Mouse (Mus musculus): Measurements from ENCODE around the gene 1600015I10Rik.
A peak's percentile ranks its signal among the peaks of the same experiment; 100 is the strongest.
"Not testable (repeated sequence)": the region's sequence is repeated elsewhere in the genome, so short reads cannot be mapped to it uniquely, and the experiment has no call there.

The 1600015I10Rik gene

GRCm38 (mm10) chr6:48929595-48929994 lies at the start of gene 1600015I10Rik:
Gene 1600015I10Rik, plus strand, starts transcription at chr6:48929895.
- no peak for DNase-seq (ENCODE audit: extremely low read depth, low read depth, low spot score)

GRCm38 (mm10) chr6:48894203-48894602 lies 35.5 kb upstream of the 1600015I10Rik start:
- no peak for DNase-seq (ENCODE audit: extremely low read depth, low read depth, low spot score)

DNA sequence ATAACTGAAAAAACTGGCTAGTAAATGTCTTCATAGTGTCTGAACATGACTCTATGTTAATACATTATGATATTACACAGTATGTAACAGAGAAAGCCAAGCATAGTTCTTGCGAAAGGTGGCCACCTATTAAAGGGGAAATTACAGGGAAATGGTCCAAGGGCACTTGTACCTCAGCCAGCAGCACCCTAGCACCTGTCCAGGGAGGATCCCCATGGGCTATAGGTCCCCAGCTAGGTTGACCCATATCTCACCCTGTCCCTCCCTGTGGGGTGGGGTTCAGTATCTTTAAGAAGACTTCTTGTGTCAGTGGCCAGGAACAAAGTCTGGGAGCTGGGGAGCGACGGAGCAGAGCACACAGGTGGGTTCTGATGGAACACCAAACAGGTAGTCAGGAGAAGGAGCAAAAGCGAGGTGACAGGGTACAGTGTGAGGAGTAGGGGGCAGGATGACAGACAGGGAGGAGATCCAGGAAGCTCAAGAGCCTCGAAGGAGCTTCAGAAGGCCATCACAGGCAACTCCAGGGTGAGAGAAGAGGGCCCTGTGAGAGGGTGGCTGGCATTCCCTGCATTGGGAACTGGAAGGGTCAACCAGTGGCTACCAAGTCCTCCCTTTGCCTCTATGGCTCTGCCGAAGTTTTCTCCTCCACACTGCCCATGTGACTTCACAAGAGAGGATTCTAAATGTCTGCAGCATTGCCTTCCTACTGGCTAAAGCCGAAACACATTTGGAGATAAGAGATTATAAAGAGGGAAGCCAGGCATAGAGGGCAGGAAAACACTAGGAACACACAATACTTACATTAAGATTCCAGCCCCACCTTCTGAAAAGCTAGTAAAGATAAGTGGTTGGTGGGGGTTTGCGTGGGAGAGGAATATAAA lies 34.5 kb upstream of the 1600015I10Rik start:
- no peak for DNase-seq (ENCODE audit: extremely low read depth, low read depth, low spot score)

GRCm38 (mm10) chr6:48895941-48896340 lies 33.8 kb upstream of the 1600015I10Rik start:
- no peak for DNase-seq (ENCODE audit: extremely low read depth, low read depth, low spot score)

DNA sequence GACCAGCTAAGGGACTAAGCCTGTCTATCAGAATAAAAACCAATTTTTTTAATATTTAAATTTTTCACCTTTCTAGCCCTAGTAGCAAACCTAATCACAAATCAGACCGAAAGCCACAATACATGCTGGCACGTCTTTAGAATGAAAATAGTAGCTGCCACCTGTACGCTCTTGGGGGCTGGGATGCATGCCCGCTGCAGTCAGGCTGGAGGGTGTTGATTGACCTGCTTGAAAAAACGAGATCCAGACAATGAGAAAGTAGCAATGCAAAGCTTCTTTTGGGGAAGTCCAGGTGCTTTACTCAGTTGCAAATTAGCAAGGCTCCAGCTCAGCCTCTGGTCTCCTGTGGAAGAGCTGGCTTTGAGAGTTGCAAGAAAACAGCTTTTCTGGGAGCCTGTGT lies 32.7 kb upstream of the 1600015I10Rik start:
- no peak for DNase-seq (ENCODE audit: extremely low read depth, low read depth, low spot score)

- not testable (repeated sequence) for DNase-seq (ENCODE audit: extremely low read depth, low read depth, low spot score)
Measured at GRCm38 (mm10) chr6:48901316-48901715, 28.4 kb upstream of the 1600015I10Rik start.

DNA sequence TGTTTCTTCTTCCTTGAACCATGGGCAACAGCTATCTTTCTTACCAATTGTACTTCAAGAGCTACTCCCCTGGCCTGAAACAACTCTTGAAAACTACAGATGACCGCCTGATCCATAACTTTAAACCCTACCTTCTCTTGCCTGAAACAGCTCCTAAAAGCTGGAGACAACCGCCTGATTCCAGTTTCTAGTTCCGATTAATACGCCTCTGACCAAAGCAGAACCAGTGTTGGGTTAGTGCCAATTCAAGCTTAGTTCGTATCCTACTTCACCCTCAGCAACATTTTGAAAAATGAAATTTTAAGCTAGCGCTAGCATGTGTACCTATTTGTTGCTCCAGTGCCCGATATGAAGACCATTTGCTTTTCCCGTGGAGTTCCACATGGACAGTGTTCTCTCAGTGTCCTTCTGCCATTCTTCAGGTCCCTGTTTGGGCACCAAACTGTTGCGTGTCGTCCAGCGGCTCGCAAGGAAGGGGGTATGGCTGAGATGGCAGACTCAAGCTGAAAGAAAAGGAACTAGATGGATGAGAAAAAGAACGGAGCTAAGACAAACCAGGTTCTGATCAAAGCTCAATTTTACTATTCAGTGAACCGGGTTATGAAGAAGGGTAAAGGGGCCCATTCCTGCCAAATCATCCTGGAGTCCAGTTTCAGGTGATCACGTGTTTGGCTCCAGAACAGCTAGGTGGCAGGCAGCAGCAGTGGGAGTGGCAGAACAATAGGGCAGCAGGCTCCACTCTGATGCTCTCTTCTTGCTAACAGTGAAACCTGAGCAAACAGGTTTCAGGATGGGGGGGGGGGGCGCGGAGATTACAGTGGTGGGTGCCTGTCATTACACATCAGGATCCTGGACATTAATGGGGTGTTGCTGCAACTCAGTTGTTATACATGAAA lies 26.9 kb upstream of the 1600015I10Rik start:
- DNase-seq (ENCODE audit: extremely low read depth, low read depth, low spot score): no peak

- peak; percentile 50 for DNase-seq (ENCODE audit: extremely low read depth, low read depth, low spot score)
Measured at GRCm38 (mm10) chr6:48903437-48903836, 26.3 kb upstream of the 1600015I10Rik start.

DNA sequence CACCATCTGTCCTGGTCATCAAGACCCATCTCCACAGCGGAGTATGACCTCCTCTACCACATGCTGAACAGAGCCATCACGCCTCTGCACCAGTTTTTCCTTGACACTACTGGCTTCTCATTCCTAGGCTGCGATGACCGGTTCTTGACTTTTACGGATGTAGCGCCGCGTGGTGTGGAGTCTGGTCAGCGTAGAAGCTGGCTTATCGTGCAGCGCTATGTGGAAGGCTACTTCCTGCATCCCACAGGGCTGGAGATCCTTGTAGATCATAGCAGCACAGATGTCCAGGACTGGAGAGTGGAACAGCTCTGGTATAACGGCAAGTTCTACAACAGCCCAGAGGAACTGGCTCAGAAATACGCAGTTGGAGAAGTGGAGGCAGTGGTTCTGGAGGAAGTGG lies 24.1 kb upstream of the 1600015I10Rik start:
- no peak for DNase-seq (ENCODE audit: extremely low read depth, low read depth, low spot score)

DNA sequence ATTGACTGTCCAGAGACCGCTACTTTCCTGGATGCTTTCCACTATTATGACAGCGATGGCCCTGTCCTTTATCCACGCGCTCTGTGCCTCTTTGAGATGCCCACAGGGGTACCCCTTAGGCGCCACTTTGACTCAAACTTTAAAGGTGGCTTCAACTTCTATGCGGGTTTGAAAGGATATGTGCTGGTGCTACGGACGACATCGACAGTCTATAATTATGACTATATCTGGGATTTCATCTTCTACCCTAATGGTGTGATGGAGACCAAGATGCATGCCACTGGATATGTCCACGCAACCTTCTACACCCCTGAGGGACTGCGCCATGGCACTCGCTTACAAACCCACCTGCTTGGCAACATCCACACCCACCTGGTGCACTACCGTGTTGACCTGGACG lies 23.3 kb upstream of the 1600015I10Rik start:
- DNase-seq (ENCODE audit: extremely low read depth, low read depth, low spot score): no peak

- DNase-seq (ENCODE audit: extremely low read depth, low read depth, low spot score): no peak
Measured at GRCm38 (mm10) chr6:48909229-48909628, 20.5 kb upstream of the 1600015I10Rik start.

DNA sequence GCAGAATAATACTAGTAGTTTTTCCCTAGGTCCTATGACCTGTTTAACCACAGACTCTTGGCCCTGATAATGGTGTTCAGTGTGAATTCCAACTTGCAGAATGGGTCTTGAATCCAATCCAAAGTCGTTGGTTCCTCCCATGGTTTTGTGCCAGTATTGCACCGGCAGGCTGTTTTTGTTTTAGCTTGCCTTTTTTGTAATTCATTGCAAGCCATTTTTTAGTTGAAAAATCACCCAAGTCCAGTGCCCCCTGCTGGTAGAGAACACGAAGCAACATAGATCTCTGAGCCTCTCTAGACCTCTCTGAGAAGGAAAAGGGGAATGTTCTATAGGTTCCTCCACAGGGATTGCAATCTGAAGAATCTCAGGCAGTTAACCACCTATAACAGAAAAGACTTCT lies 17.7 kb upstream of the 1600015I10Rik start:
- no peak for DNase-seq (ENCODE audit: extremely low read depth, low read depth, low spot score)

DNA sequence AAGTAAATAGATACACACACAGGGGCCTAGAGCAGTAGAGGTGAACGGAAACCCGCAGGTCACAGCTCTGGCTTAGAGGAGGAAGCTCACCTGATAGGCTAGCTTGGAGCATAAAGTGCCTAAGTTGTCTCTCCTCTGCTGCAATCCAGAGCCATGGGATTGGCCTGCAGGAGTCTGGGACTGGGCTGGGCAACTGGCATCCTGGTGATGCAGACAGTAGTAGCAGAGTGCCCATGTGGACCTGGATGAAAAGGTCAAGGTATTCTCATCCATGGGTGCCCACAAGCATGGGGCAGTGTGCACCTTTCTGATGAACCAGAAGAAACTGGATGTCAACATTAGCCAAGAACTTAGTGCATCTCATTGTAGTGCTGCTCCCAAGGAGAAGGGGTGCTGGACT lies 16.1 kb upstream of the 1600015I10Rik start:
- no peak for DNase-seq (ENCODE audit: extremely low read depth, low read depth, low spot score)

DNA sequence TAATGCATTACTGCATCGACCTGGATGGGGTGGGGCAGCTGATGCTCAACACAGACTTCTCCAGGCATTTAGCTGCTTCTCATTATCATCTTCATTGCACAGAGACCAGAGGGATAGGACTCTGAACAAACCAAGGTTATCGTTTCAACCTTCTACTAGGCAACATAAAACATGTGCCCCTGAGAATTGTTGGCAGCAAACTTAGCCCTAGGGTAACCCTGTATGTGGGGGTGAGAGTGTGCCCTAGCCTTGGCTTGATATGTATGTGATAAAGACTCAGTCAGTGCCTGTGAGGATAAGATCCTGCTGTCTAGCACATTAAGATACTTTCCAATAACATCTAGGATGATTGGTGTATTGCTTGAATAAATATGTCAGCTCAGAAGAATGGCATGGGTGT lies 19.9 kb downstream of the 1600015I10Rik start:
- no peak for DNase-seq (ENCODE audit: extremely low read depth, low read depth, low spot score)

- DNase-seq (ENCODE audit: extremely low read depth, low read depth, low spot score): no peak
Measured at GRCm38 (mm10) chr6:48950676-48951075, 21.0 kb downstream of the 1600015I10Rik start.

DNA sequence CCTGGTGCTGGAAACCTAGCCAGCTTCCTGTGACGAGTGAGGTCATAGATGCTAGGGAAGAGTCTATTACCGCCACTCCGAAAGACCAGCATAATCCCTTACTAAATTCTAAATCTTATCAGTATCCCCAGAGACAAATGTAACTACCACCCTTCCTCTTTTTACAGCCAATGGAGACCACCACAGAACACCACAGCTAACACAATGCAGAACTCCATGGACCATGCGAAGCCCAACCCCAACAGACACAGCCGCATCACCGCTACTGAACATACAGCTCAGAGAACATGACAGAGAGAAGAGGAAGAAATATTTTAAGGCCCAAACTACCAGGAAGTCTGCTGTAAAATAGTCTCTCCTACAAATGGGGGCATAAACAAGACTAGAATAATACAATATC lies 21.9 kb downstream of the 1600015I10Rik start:
- DNase-seq (ENCODE audit: extremely low read depth, low read depth, low spot score): no peak

GRCm38 (mm10) chr6:48953220-48953619 lies 23.5 kb downstream of the 1600015I10Rik start:
- DNase-seq (ENCODE audit: extremely low read depth, low read depth, low spot score): no peak

GRCm38 (mm10) chr6:48954211-48954610 lies 24.5 kb downstream of the 1600015I10Rik start:
- no peak for DNase-seq (ENCODE audit: extremely low read depth, low read depth, low spot score)

- DNase-seq (ENCODE audit: extremely low read depth, low read depth, low spot score): no peak
Measured at GRCm38 (mm10) chr6:48954946-48955345, 25.3 kb downstream of the 1600015I10Rik start.

GRCm38 (mm10) chr6:48956785-48957184 lies 27.1 kb downstream of the 1600015I10Rik start:
- DNase-seq (ENCODE audit: extremely low read depth, low read depth, low spot score): no peak

GRCm38 (mm10) chr6:48958053-48958452 lies 28.4 kb downstream of the 1600015I10Rik start:
- DNase-seq (ENCODE audit: extremely low read depth, low read depth, low spot score): no peak

DNA sequence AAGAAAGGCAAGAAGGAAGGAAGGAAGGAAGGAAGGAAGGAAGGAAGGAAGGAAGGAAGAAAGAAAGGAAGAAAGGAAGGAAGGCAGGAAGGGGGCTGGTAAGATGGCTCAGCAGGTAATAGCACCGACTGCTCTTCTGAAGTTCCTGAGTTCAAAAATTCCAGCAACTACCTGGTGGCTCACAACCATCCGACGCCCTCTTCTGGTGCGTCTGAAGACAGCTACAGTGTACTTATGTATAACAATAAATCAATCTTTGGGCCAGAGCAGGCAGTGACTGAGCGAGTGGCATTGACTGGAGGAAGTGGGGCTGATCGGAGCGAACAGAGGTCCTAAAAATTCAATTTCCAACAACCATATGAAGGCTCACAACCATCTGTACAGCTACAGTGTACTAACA lies 29.5 kb downstream of the 1600015I10Rik start:
- not testable (repeated sequence) for DNase-seq (ENCODE audit: extremely low read depth, low read depth, low spot score)
